Mouse (Mus musculus) CH12.LX (cell line): ENCODE data around the gene Sdr39u1.

Experiments
- CHD2 ChIP-seq: IDR thresholded peaks from 2 replicates; pipeline ENCODE4 v1.6.1; 2011; ENCODE audit warnings: low read length, improper control_type of control experiment
- CTCF ChIP-seq, 2 experiments: IDR thresholded peaks in 1 of 2; conservative IDR thresholded peaks in 1 of 2; 2 replicates each; pipeline ENCODE4 v1.5.1; 2011 to 2012; ENCODE audit warnings: low read depth in 2 of 2, low read length in 2 of 2, improper control_type of control experiment in 1 of 2, inconsistent platforms in 1 of 2, mild to moderate bottlenecking in 1 of 2, moderate library complexity in 1 of 2
- MAX ChIP-seq: IDR thresholded peaks from 2 replicates; pipeline ENCODE4 v1.6.1; 2011; ENCODE audit warnings: low read length, improper control_type of control experiment
- MXI1 ChIP-seq: IDR thresholded peaks from 2 replicates; pipeline ENCODE4 v1.6.1; 2011; ENCODE audit warnings: mild to moderate bottlenecking, low read depth, low read length, improper control_type of control experiment
- PAX5 ChIP-seq: IDR thresholded peaks from 2 replicates; pipeline ENCODE4 v1.6.1; 2012; ENCODE audit warnings: low read length, inconsistent platforms, mixed read lengths
- TBP ChIP-seq: conservative IDR thresholded peaks from 2 replicates; pipeline ENCODE4 v1.6.1; 2011; ENCODE audit warnings: low read depth, low read length, improper control_type of control experiment
- ZNF384 ChIP-seq: IDR thresholded peaks from 2 replicates; pipeline ENCODE4 v1.6.1; 2012; ENCODE audit warnings: low read depth, low read length, improper control_type of control experiment, inconsistent platforms

GRCm38 (mm10) chr14:55922475-55923232 lies 22.6 kb upstream of the Sdr39u1 start:
- TF ChIP-seq TBP (no peak), ZNF384 (no peak), CHD2 (no peak), MXI1 (no peak), MAX (no peak), CTCF (conservative IDR thresholded peaks at IDR 0.05 in 1 of 2, IDR thresholded peaks at IDR 0.05 in 1 of 2; ENCODE audit: low read depth in 2 of 2, low read length in 2 of 2) (no peak), PAX5 (no peak)
